Comparison of ENCODE assay signal across 7 mouse cellular contexts in genomic region chr8:70522592-70523403, GRCm38 (mm10). TPM values are rescaled to one million over a fixed set of nuclear protein-coding genes. Genes with fewer than 3 reads are reported as not detected.
DNase-seq lines count a peak whose midpoint lies in the region; ATAC-seq and TF ChIP-seq lines count a peak whose summit lies in the region.

No protein-coding gene starts in this region.

- ATAC-seq in embryonic facial prominence, embryonic 12.5 days (ENCODE audit: insufficient number of reproducible peaks, insufficient read depth, low FRiP score, low TSS enrichment), result peak; percentile 88
- ATAC-seq in limb, embryonic 13.5 days (ENCODE audit: low FRiP score, low read depth), result peak; percentile 87
- peak; percentile 88 for ATAC-seq in midbrain, embryonic 16.5 days

- peak; percentile 84 for TF ChIP-seq CTCF in heart, adult 2 months (IDR thresholded peaks at IDR 0.05)

- H3K4me1 ChIP-seq in embryonic facial prominence, embryonic 12.5 days, result peaks cover 14% of the 10 kb centered on the region
- H3K4me1 ChIP-seq in heart, adult 2 months (ENCODE audit: control insufficient read depth, insufficient read depth, low read length), result peaks cover 3% of the 10 kb centered on the region; the same call in 1 of the 2 replicates
- H3K4me1 ChIP-seq in limb, embryonic 13.5 days, result peaks cover 22% of the 10 kb centered on the region
- H3K4me1 ChIP-seq in midbrain, embryonic 16.5 days (ENCODE audit: control insufficient read depth, insufficient read depth, low read length), result peaks cover 10% of the 10 kb centered on the region

- H3K27ac ChIP-seq in embryonic facial prominence, embryonic 12.5 days, result peak overlapping the region; percentile 78
- H3K27ac ChIP-seq in heart, adult 2 months, result peak overlapping the region; percentile 94
- H3K27ac ChIP-seq in limb, embryonic 13.5 days, result peak overlapping the region; percentile 63; the same call in 1 of the 2 replicates
- H3K27ac ChIP-seq in midbrain, embryonic 16.5 days (ENCODE audit: low read length), result peak overlapping the region; percentile 87

- H3K9me3 ChIP-seq in embryonic facial prominence, embryonic 12.5 days, result no peaks in the 10 kb centered on the region
- H3K9me3 ChIP-seq in limb, embryonic 13.5 days, result no peaks in the 10 kb centered on the region
- no peaks in the 10 kb centered on the region for H3K9me3 ChIP-seq in midbrain, embryonic 16.5 days (replicated peaks; ENCODE audit: control insufficient read depth, low read length, poor library complexity, severe bottlenecking)

- intact Hi-C loops in heart, adult 2 months (cut with DNase I), result loop anchor here (1.0 to 10.0 kb wide), 2 partner anchors 12 to 252 kb away; partner anchors contain the start of genes Pik3r2 and Uba52

- peak; percentile 55; the same call in 1 of the 2 replicates for TF ChIP-seq EP300 in heart, adult 2 months (IDR thresholded peaks at IDR 0.05; ENCODE audit: insufficient read depth, low read depth, low read length)

- DNase-seq in adrenal gland, postnatal 25 days, result peak; percentile 94
- peak; percentile 96 to 97 for DNase-seq in heart, adult 2 months
- peak; percentile 97 for DNase-seq in kidney, adult 8-10 months
- DNase-seq in spleen, postnatal 10 days (ENCODE audit: low spot score in 2 of 2), result peak; percentile 92 to 96

- peak overlapping the region; percentile 63 for H3K4me3 ChIP-seq in embryonic facial prominence, embryonic 12.5 days
- H3K4me3 ChIP-seq in heart, adult 2 months, result peak overlapping the region; percentile 79
- peak overlapping the region; percentile 79 for H3K4me3 ChIP-seq in limb, embryonic 13.5 days
- peak overlapping the region; percentile 74 for H3K4me3 ChIP-seq in midbrain, embryonic 16.5 days (ENCODE audit: low read depth, low read length)

- under 1% methylated on average over 51 of the region's 51 CpGs for WGBS in embryonic facial prominence, embryonic 12.5 days
- under 1% methylated on average over 50 of the region's 51 CpGs for WGBS in heart, adult 2 months
- WGBS in limb, embryonic 13.5 days, result under 1% methylated on average over 51 of the region's 51 CpGs
- under 1% methylated on average over 48 of the region's 51 CpGs for WGBS in midbrain, embryonic 16.5 days

- H3K36me3 ChIP-seq in embryonic facial prominence, embryonic 12.5 days, result peaks cover 7% of the 10 kb centered on the region
- H3K36me3 ChIP-seq in heart, adult 2 months (ENCODE audit: control insufficient read depth, insufficient read depth, low read length), result no peaks in the 10 kb centered on the region
- H3K36me3 ChIP-seq in limb, embryonic 13.5 days, result peaks cover 14% of the 10 kb centered on the region
- H3K36me3 ChIP-seq in midbrain, embryonic 16.5 days (ENCODE audit: control insufficient read depth, insufficient read depth, low read length), result 0 out of 2 replicates have a peak, but pooled peaks cover 3% of the 10 kb centered on the region

- H3K27me3 ChIP-seq in embryonic facial prominence, embryonic 12.5 days, result no peaks in the 10 kb centered on the region
- no peaks in the 10 kb centered on the region for H3K27me3 ChIP-seq in heart, adult 2 months (ENCODE audit: control insufficient read depth, insufficient read depth, low read length)
- no peaks in the 10 kb centered on the region for H3K27me3 ChIP-seq in limb, embryonic 13.5 days
- no peaks in the 10 kb centered on the region for H3K27me3 ChIP-seq in midbrain, embryonic 16.5 days (ENCODE audit: control insufficient read depth, insufficient read depth, low read depth, low read length)

- peak overlapping the region; percentile 71 for H3K4me2 ChIP-seq in embryonic facial prominence, embryonic 12.5 days (replicated peaks)
- peak overlapping the region; percentile 84 for H3K4me2 ChIP-seq in limb, embryonic 13.5 days (replicated peaks)
- H3K4me2 ChIP-seq in midbrain, embryonic 16.5 days (ENCODE audit: low read length), result peak overlapping the region; percentile 85

- H3K9ac ChIP-seq in embryonic facial prominence, embryonic 12.5 days, result peak overlapping the region; percentile 71
- peak overlapping the region; percentile 89 for H3K9ac ChIP-seq in heart, adult 2 months (ENCODE audit: low read depth, low read length)
- H3K9ac ChIP-seq in limb, embryonic 13.5 days, result peak overlapping the region; percentile 82
- peak overlapping the region; percentile 90 for H3K9ac ChIP-seq in midbrain, embryonic 16.5 days (ENCODE audit: low read depth, low read length)

- H3K79me2 ChIP-seq in heart, adult 2 months (replicated peaks; ENCODE audit: control insufficient read depth, insufficient read depth, low read length), result no peaks in the 10 kb centered on the region

- TF ChIP-seq POLR2A in heart, adult 2 months (IDR thresholded peaks at IDR 0.05; ENCODE audit: insufficient read depth, low read depth, low read length), result peak; percentile 71

RNA-seq across cellular contexts. Expression of gene Fkbp8, which starts 4.7 kb away (rescaled TPM):
- 361 and 404 TPM in 2 replicates for total RNA-seq in adrenal gland, postnatal 25 days (2021)
- 306 and 327 TPM in 2 replicates for polyA plus RNA-seq in embryonic facial prominence, embryonic 12.5 days (2016; fragmentation: Nextera tagmentation; extraction: Ambion mirVana)
- 100 to 1,000 TPM; 116 to 135 TPM for total RNA-seq in heart, adult 2 months (2021)
- 179 and 201 TPM in 2 replicates for polyA plus RNA-seq in heart, adult 2 months (2012; rRNA removed)
- 284 and 290 TPM in 2 replicates for polyA plus RNA-seq in limb, embryonic 13.5 days (2015; fragmentation: Nextera tagmentation; extraction: Ambion mirVana)
- polyA plus RNA-seq in midbrain, embryonic 16.5 days (2015; fragmentation: Nextera tagmentation; extraction: Ambion mirVana), result 406 and 425 TPM in 2 replicates

RNA-seq across cellular contexts. Expression of gene Kxd1, which starts 5.0 kb away (rescaled TPM):
- total RNA-seq in adrenal gland, postnatal 25 days (2021), result 68.9 and 85.4 TPM in 2 replicates
- polyA plus RNA-seq in embryonic facial prominence, embryonic 12.5 days (2016; fragmentation: Nextera tagmentation; extraction: Ambion mirVana), result 53.0 and 54.7 TPM in 2 replicates
- total RNA-seq in heart, adult 2 months (2021), result 10 to 100 TPM; 80.4 to 99.4 TPM
- 111 and 121 TPM in 2 replicates for polyA plus RNA-seq in heart, adult 2 months (2012; rRNA removed)
- polyA plus RNA-seq in limb, embryonic 13.5 days (2015; fragmentation: Nextera tagmentation; extraction: Ambion mirVana), result 49.3 and 53.4 TPM in 2 replicates
- polyA plus RNA-seq in midbrain, embryonic 16.5 days (2015; fragmentation: Nextera tagmentation; extraction: Ambion mirVana), result 43.1 and 43.3 TPM in 2 replicates

RNA-seq across cellular contexts. Expression of gene Uba52, which starts 12.2 kb away (rescaled TPM):
- 1,380 and 1,587 TPM in 2 replicates for total RNA-seq in adrenal gland, postnatal 25 days (2021)
- 863 and 916 TPM in 2 replicates for polyA plus RNA-seq in embryonic facial prominence, embryonic 12.5 days (2016; fragmentation: Nextera tagmentation; extraction: Ambion mirVana)
- total RNA-seq in heart, adult 2 months (2021), result 1,000 to 10,000 TPM; 1,480 to 1,595 TPM
- 439 and 626 TPM in 2 replicates for polyA plus RNA-seq in heart, adult 2 months (2012; rRNA removed)
- 856 and 861 TPM in 2 replicates for polyA plus RNA-seq in limb, embryonic 13.5 days (2015; fragmentation: Nextera tagmentation; extraction: Ambion mirVana)
- polyA plus RNA-seq in midbrain, embryonic 16.5 days (2015; fragmentation: Nextera tagmentation; extraction: Ambion mirVana), result 584 and 621 TPM in 2 replicates

RNA-seq across cellular contexts. Expression of gene Rex1bd, which starts 16.2 kb away (rescaled TPM):
- 141 and 158 TPM in 2 replicates for total RNA-seq in adrenal gland, postnatal 25 days (2021)
- polyA plus RNA-seq in embryonic facial prominence, embryonic 12.5 days (2016; fragmentation: Nextera tagmentation; extraction: Ambion mirVana), result 145 and 146 TPM in 2 replicates
- total RNA-seq in heart, adult 2 months (2021), result 100 to 1,000 TPM; 111 to 118 TPM
- polyA plus RNA-seq in heart, adult 2 months (2012; rRNA removed), result 129 and 145 TPM in 2 replicates
- polyA plus RNA-seq in limb, embryonic 13.5 days (2015; fragmentation: Nextera tagmentation; extraction: Ambion mirVana), result 139 and 148 TPM in 2 replicates
- polyA plus RNA-seq in midbrain, embryonic 16.5 days (2015; fragmentation: Nextera tagmentation; extraction: Ambion mirVana), result 163 and 185 TPM in 2 replicates

RNA-seq across cellular contexts. Expression of gene Ell, which starts 16.5 kb away (rescaled TPM):
- total RNA-seq in adrenal gland, postnatal 25 days (2021), result 24.3 and 29.8 TPM in 2 replicates
- polyA plus RNA-seq in embryonic facial prominence, embryonic 12.5 days (2016; fragmentation: Nextera tagmentation; extraction: Ambion mirVana), result 19.1 TPM in 2 replicates
- 10 to 100 TPM in 1 of 2 experiments, 1 to 10 TPM in 1; 9.6 to 12.0 TPM for total RNA-seq in heart, adult 2 months (2021)
- polyA plus RNA-seq in heart, adult 2 months (2012; rRNA removed), result 12.7 and 13.8 TPM in 2 replicates
- polyA plus RNA-seq in limb, embryonic 13.5 days (2015; fragmentation: Nextera tagmentation; extraction: Ambion mirVana), result 20.9 and 21.4 TPM in 2 replicates
- polyA plus RNA-seq in midbrain, embryonic 16.5 days (2015; fragmentation: Nextera tagmentation; extraction: Ambion mirVana), result 16.7 and 19.2 TPM in 2 replicates

Comparison
In these comparisons a context has a peak if more than half of its experiments do, and no peak if none do; other contexts are left out.
1. Peak in every context shown above with its lines: DNase-seq, ATAC-seq, H3K4me3 ChIP-seq and H3K27ac ChIP-seq.